Mouse (Mus musculus): ENCODE measurements around the gene Chrnb4. TPM values are rescaled to one million over a fixed set of nuclear protein-coding genes. Genes with fewer than 3 reads are reported as not detected.

The Chrnb4 gene
- total RNA-seq, 2 experiments from 2014 or later, result not detected

DNA sequence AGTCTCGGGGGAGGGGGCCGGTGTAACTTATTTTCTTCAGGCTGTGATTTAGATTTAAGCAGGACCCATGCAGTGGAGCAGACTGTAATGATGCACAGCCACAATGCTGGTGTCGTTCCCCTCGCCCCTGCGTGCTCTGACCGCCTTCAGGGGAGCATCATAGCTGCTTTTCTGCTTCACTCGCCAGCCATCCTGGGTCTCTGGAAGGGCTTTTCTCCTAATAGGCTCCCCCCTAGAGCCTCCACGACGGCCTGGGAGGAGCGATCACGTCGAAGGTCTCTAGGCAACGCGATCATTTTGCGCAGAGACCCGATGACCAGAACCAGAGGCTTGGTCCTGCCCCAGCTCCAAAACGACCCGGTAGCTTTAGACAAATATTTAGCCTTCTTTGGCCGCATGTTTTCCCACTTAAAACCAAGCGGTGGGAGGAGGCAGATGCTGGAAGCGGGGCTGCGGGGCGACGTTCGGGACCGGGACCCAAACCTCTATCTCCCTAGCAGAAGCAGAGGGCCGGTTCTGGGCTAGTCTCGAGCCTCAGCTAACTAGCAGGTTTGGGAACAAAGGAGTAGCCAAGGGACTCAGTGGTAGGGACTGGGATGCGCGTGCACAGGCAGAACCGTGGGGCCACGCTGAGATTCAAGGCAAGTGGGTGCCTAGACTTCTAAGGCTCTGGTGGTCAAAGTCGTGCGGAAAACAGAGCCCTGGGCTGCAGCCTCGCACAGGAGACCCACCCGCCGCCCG lies 22.9 kb downstream of the Chrnb4 start:
- DNase-seq, result no peak
- intact Hi-C loops (cut with DNase I; ENCODE audit: low total_unique reads), result loop anchor here (5.0 kb wide), 2 partner anchors 87 to 282 kb away; no protein-coding TSS in a partner anchor

DNA sequence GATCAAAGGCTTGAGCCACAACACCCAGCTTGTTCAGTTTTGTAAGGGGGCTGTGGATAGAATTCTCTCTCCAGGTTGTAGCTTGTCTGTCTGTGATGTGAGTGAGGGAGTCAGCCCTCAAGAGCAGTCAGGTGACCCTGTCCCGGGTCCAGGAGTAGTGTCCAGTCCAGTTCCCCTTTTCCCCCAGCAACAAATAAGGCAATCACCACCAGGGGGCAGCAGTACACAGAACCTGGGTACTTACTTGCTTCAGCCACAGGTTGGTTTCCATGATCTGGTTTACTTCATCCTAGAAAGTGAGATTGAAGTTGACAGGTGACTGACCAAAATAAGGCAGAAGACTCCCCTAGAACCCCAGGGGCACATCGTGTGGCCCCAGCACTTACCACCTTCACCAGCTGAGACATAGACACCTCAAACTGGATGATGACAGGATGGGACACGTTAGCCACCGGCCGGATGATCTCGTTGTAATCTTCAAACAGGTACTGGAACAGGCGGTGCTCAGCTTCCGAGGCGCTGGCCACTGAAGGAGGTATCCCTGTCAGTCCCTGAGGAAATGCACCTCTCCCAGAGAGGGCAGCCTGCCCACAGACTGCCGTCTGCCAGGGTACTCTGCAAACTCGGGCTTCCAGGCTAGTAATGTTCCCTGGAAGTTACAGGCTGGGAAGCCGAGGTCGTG lies 24.5 kb downstream of the Chrnb4 start:
- peak; percentile 74 for DNase-seq
- intact Hi-C loops (cut with DNase I; ENCODE audit: low total_unique reads), result no loop called here

DNA sequence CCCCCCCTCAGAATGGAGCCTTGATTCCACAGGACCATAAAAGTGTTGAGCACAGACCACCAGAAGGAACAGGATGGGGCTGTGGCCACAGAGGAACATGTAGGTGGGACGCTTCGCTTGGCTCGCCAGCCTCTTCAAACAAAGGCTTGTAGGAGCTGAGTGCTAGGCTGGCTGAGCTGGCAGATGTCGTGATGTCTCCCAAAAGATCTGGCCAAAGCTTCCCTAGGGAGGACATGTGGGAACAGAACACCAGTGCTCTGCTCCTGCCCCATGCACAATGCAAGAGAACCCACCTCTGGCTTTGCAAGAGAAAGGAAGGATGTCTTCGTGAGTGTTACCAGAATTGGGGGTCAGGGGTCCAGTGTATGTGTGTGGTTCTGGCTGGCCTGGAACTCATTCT lies 25.3 kb downstream of the Chrnb4 start:
- intact Hi-C loops (cut with DNase I; ENCODE audit: low total_unique reads), result no loop called here
- no peak for DNase-seq

DNA sequence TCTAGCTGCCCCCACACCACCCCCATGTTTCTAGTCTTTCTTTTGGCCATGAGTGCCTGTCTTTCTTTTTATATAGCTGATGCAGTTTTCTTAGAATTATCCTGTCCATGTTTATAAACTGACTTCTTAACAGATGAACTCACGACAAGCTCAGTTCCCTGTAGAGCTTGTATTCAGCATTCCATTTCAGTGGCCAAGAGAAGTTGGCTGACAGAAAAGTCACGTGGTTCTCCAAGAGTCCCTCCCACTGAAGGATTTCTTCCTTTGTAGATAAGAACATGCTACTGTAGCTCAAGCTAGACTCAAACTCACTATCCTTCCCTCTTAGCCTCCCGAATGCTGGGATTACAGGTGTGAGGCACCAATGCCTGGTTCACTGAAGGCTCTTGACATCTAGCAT lies 31.7 kb downstream of the Chrnb4 start:
- DNase-seq, result no peak
- intact Hi-C loops (cut with DNase I; ENCODE audit: low total_unique reads), result no loop called here

DNA sequence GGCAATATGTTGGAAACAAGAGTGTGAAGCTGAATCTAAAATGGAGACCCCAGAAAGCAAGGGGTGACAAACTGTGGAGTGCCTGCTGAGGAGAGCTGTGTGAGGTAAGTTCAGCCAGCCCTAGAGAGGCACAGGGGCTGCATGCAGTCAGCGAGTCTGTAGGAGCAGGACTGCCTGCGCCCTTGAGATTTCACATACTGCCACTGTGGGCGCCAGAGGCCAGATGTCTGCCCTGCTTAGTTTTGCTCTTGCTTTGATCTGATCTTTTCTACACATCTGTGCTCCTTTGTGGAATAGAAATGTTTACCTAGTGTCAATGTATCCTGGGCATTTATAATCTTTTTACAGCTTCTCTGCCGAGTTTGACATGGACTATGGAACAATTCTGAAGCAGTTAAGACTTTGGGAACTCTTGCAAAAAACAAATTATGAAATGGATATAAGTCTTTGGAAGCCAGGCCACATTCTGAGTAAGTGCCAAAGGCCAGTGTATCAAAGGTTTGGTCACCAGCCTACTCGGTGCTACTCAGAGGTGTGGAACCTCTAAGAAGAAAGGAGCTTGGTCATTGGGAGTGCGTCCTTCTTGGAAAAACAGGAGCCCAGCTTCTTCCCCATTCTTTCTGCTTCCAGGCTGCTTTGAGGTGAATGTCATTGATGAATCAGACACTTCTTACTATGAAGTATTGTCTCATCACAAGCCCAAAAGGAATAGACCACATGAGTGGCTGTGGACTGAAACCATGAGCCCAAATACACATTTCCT lies 37.8 kb downstream of the Chrnb4 start:
- DNase-seq, result no peak
- intact Hi-C loops (cut with DNase I; ENCODE audit: low total_unique reads), result no loop called here

DNA sequence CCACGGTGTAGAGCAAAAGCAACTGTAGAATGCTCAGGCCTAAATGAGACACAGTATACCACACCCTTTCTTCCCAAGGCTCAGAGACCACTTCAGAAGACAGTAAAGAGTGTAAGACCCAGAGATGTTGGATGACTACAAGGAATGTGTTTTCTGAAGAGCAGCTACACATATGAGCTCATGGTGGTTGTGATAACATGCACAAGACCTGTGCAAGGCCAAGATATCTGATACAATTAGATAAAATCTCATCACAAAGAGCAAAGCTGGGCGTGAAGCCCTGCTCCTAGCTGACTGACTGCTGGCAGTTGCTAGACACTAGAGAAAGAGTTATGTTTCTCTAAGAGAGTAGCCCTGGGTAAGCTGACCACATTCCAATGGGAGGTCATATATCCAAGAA lies 38.9 kb downstream of the Chrnb4 start:
- intact Hi-C loops (cut with DNase I; ENCODE audit: low total_unique reads), result no loop called here
- DNase-seq, result no peak

DNA sequence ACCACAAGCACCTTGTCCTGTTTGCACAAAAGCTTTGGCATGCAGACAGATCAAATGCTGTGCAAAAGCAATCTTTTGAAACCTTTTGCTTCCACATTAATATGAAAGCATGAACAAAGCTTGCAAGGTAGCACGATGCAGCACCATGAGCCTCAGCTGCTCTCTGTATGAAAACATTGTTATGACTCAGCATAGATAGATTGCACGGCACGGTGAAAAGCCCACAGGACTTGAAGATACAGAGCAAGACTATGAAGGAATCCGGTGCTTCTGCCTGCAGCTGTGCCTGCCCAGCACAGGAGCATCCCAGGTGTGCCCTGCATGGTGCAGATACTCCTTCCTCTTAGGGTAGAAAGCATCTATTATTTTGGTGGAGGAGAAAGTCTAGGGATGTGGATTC lies 45.0 kb downstream of the Chrnb4 start:
- intact Hi-C loops (cut with DNase I; ENCODE audit: low total_unique reads), result no loop called here
- no peak for DNase-seq

DNA sequence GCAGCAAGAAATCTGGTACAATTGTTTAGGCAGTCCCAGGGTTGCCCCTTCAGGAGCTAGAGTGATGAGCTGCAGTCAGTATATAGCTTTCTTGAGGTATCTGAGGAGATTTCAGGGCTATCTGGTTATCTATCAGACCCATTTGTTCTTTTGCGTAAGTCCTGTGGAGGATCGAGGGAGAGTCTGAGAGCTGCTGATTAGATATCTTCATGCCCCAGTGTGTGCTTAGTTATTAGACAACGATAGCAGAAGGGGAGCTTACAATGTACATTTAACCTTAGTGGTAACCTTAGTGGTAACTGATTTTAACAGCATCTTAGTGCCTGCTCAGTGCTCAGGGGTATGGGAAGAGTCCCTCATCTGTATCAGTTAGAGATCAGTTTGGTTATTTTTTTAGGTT lies 52.9 kb downstream of the Chrnb4 start:
- intact Hi-C loops (cut with DNase I; ENCODE audit: low total_unique reads), result no loop called here

DNA sequence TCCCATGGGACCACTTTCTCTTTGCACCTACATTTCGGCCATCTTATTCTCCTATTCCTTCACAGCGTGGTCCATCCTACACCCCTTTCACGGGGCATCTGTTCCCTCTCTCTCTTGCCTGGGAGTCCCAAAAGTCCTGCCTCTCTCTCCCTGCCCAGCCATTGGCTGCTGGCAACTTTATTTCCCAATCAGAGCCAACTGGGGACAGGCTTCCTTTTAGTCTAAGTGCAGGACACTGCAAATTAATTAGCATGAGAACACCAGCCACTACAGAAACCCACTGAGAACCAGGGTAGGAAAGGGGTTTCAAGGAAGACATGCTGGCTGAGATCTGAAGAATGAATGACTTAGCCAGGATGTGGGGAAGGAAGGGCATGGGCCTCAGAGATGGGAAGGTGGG lies 54.2 kb downstream of the Chrnb4 start:
- intact Hi-C loops (cut with DNase I; ENCODE audit: low total_unique reads), result no loop called here
- no peak for DNase-seq

More for the DNA sequence above, 52.9 kb downstream of the Chrnb4 start:
- DNase-seq, result no peak

DNA sequence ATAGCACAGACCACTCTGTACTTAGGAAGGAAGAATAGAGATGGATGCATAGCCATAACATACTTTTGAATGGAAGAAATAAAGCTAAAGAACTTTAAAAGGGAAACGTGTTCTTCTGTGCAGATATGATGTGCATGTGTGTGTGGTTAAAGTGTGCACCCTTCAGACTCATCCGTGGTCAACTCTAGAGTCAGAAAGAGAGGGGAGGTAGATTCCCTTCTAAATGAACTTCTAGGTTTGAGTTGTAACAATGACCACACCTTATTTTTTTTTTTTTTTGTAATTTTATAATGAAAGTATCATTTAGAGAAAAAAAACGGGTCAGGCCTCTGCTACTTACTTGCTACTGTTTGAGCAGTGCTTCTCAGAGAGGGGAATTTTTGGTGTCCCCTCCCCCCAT lies 58.2 kb downstream of the Chrnb4 start:
- intact Hi-C loops (cut with DNase I; ENCODE audit: low total_unique reads), result no loop called here
- DNase-seq, result no peak

DNA sequence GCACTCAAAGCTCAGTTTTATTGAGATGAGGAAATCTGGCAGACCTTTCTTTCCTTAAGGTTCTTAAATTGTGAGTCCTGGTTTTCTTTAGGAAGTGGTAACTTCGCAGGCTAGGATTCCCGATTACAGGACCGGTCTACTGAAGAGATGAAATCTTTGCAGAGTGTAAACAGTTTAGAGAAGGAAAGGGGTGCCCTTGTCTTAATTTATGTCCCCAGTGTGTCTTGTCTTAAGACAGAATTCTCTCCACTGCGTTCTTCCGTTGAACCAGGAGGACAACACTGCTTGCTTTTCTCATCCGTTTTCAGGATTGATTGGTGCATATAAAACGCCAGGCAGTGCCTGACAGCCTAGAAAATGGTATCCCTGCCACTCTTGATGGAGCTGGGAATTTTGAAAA lies 66.2 kb downstream of the Chrnb4 start:
- no peak for DNase-seq
- intact Hi-C loops (cut with DNase I; ENCODE audit: low total_unique reads), result no loop called here

DNA sequence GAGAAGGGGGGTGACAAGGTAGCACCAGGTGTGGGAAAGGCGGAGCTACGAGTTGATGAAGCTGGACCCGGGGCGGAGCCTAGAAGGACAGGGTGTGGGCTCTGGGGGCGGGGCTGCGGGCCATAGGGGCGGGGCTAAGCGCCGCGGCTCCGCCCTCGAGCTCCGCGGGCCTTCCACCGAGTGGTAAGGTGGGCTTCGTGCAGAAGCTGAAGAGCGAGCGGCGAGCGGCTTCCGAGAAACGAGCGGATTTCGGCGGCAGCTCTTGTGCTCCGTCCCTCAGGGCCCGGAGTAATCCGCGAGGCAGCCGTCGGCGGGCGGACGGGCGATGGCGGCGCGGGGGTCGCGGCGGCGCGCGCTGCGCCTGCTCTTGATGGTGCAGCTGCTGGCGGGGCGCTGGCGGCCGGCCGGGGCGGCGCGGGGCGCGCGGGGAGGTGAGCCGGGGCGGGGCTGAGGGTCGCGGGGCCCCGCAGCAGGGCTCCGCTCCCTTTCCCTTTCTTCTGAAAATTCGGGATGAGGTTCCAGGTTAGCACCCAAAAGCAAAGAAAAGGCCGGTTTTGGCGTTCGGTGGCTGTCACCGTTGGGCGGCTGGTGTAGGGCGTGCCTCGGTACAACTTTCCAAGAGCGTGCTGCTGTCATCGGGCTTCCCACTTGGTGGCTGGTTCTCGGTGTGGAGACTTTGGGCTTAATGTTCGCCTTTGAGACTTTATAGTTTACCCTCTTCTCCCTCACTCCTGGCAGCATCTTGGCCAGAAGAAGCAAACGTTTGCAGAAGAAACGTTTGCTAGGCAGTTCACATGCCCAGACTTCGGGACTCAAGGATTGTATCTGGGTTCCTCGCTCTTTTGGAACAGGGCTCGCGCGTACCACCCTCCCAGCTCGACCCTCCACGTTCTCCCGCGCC lies 67.0 kb downstream of the Chrnb4 start:
- DNase-seq, result peak; percentile 10
- intact Hi-C loops (cut with DNase I; ENCODE audit: low total_unique reads), result no loop called here

DNA sequence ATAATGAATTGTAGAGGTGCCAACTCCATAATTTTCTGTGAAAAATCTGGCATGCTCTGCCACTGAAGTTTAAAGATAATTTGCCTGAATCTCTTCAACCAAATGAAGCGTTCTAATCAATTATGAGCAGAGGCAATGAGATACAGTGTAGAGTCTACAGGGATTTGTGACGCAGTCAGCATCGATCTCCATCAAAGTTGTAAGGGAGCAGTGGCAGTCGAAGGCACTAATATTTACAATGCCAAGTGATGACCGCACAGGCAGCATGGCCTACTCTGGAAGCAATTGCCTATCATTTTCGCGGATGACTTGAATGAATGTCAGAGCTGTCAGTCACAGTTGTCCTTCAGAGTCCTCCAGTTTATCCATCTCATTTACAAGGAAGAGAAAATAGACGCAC lies 67.9 kb downstream of the Chrnb4 start, which contains the start of gene Chrna5:
Gene Chrna5, plus strand, starts transcription at position 207 of the 400 bp plus-strand sequence.
- intact Hi-C loops (cut with DNase I; ENCODE audit: low total_unique reads), result no loop called here
- DNase-seq, result no peak

Other genes starting within 250 kb of the Chrnb4 start
- gene Ireb2, start 185.0 kb downstream of the Chrnb4 start, total RNA-seq (2021), result 10 to 100 TPM; 25.7 to 27.5 TPM
- 1 to 10 TPM; 1.2 to 1.7 TPM for gene Hykk, start 131.5 kb downstream of the Chrnb4 start, total RNA-seq (2021)
- 100 to 1,000 TPM; 129 to 136 TPM for gene Psma4, start 98.0 kb downstream of the Chrnb4 start, total RNA-seq (2021)
- not detected for gene AY074887, start 97.8 kb downstream of the Chrnb4 start, total RNA-seq (2021)
- gene Chrna5, start 67.9 kb downstream of the Chrnb4 start, total RNA-seq (2021), result under 1 TPM in 1 of 2 experiments, not detected in 1; 0.12 TPM
- not detected for gene Chrna3, start 22.2 kb downstream of the Chrnb4 start, total RNA-seq (2021)
- 10 to 100 TPM; 21.5 to 24.1 TPM for gene Ube2q2, start 100.1 kb upstream of the Chrnb4 start, total RNA-seq (2021)
- gene Fbxo22, start 160.1 kb upstream of the Chrnb4 start, total RNA-seq (2021), result 10 to 100 TPM; 18.5 to 21.1 TPM

Measured in gastrocnemius, postnatal 14 days (tissue).